Mouse (Mus musculus) embryo, embryonic 11 days (tissue): ENCODE measurements around the gene Cd300lf.

Experiments
- DNase-seq: peaks from one replicate; pipeline ENCODE4 v3.0.0-alpha.2; 2015

The Cd300lf gene

GRCm38 (mm10) chr11:115075407-115075806 lies 58.4 kb downstream of the Cd300lf start:
- DNase-seq, result no peak

GRCm38 (mm10) chr11:115073002-115073401 lies 60.8 kb downstream of the Cd300lf start:
- DNase-seq, result no peak

GRCm38 (mm10) chr11:115071631-115072294 lies 62.0 kb downstream of the Cd300lf start:
- peak; percentile 59 for DNase-seq

DNA sequence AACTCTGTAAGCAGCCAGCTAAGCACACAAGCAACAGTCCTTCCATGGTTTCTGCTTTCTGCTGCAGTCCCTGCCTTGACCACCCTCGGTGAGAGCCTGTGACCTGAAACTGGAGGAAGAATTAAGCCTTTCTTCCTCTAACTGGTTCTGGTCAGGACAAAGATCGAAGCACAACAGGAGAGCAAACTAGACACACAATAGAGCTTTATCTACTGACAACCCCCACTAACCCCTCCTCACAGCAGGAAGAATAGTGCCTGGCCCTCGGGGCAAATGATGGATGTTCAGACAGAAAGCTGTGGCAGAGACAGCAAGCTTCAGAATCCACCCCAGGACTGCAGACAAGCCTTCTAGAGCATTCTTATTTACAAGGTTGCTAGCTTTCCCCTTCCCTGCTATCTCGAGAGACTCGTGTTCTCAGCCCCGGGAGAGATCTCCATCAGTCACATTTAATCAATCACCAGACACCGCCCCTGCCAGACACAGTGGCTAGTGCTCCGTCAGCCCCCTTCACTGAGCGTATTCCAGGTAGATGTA lies 62.7 kb downstream of the Cd300lf start:
- DNase-seq, result peak; percentile 58

GRCm38 (mm10) chr11:115066768-115067167 lies 67.0 kb downstream of the Cd300lf start:
- DNase-seq, result no peak
